Mouse (Mus musculus) kidney, embryonic 15.5 days (tissue): ENCODE data around the gene Krt31. TPM values are rescaled to one million over a fixed set of nuclear protein-coding genes. Genes with fewer than 3 reads are reported as not detected.

Source experiments
- ATAC-seq: fragments of 200-750 bp; cut with Nextera tagmentation; replicated peaks from 2 replicates; pipeline ENCODE4 v1.8.0; 2017; ENCODE audit warnings: moderate TSS enrichment; ENCODE audit not compliant: low FRiP score
- H3K27ac ChIP-seq: fragments of 300-500 bp; sonication (generic); 2 replicates; pipeline ENCODE4 v1.5.1; 2015; ENCODE audit warnings: mild to moderate bottlenecking, inconsistent platforms
- H3K27me3 ChIP-seq: fragments of 300-500 bp; sonication (generic); 2 replicates; pipeline ENCODE4 v1.6.1; 2015; ENCODE audit warnings: inconsistent platforms
- H3K36me3 ChIP-seq: fragments of 300-500 bp; sonication (generic); 2 replicates; pipeline ENCODE4 v1.6.1; 2015; ENCODE audit warnings: inconsistent platforms
- H3K4me1 ChIP-seq: fragments of 300-500 bp; sonication (generic); 2 replicates; pipeline ENCODE4 v1.6.1; 2015; ENCODE audit warnings: inconsistent platforms
- H3K4me2 ChIP-seq: fragments of 300-500 bp; sonication (generic); 2 replicates; pipeline ENCODE4 v1.6.1; 2015; ENCODE audit warnings: moderate library complexity, mild to moderate bottlenecking, inconsistent platforms
- H3K4me3 ChIP-seq: fragments of 300-500 bp; sonication (generic); replicated peaks from 2 replicates; pipeline ENCODE4 v1.5.1; 2015; ENCODE audit warnings: mild to moderate bottlenecking, inconsistent platforms
- H3K9ac ChIP-seq: fragments of 300-500 bp; sonication (generic); 2 replicates; pipeline ENCODE4 v1.6.1; 2015; ENCODE audit warnings: mild to moderate bottlenecking, inconsistent platforms
- H3K9me3 ChIP-seq: fragments of 300-500 bp; sonication (generic); replicated peaks from 2 replicates; pipeline ENCODE4 v1.6.1; 2016; ENCODE audit warnings: inconsistent platforms
- WGBS: fragments of 180-500 bp; shearing (Covaris S2); methylation state at CpG from one replicate; pipeline ENCODE4 v1.1.7; 2015; ENCODE audit warnings: mixed read lengths; 5-methylcytosine and 5-hydroxymethylcytosine counted together
- polyA plus RNA-seq: library from polyadenylated mRNA; unstranded; fragments of >200 nt; fragmentation: Nextera tagmentation; extraction: Ambion mirVana; gene quantifications from 2 replicates; pipeline ENCODE4 v1.2.1, GENCODE M21; 2015

Gene Krt31
- polyA plus RNA-seq, 1 experiment from 2014 or later, result not detected

DNA sequence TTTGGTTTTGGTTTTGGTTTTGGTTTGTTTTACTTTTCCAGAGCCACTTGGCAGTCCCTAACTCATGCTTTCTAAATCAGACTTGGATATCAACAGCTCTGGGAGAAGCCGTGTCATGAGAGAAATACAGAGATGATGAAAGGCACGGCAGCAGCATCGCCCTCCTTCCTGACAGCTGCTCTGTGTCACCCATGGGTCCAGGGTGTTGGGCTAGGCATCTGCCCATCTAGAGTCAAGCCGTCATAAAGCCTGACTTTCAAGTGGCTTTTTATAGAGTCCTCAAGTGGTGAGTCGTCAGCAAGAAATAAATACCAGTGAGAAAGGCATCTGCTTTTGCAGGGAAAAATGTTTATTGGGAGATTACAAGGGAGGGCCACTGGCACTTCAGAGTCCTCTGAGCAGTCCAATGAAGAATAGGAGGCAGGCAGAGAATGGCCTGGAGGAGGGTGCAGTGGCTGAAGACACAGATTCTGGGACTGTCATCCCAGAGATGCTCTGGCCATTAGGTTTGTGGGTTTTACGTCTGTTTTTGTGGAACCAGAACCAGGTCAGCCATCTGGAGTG, 4.0 kb downstream of the Krt31 start:
- Histone ChIP-seq H3K4me1 (no peaks in the 10 kb centered on the region), H3K9ac (no peak overlapping the region), H3K9me3 (no peaks in the 10 kb centered on the region), H3K27me3 (no peaks in the 10 kb centered on the region), H3K4me3 (no peak overlapping the region), H3K36me3 (no peaks in the 10 kb centered on the region), H3K4me2 (no peak overlapping the region), H3K27ac (no peak overlapping the region)
- no peak for ATAC-seq
- WGBS, result 66% methylated on average over 6 of the region's 6 CpGs

DNA sequence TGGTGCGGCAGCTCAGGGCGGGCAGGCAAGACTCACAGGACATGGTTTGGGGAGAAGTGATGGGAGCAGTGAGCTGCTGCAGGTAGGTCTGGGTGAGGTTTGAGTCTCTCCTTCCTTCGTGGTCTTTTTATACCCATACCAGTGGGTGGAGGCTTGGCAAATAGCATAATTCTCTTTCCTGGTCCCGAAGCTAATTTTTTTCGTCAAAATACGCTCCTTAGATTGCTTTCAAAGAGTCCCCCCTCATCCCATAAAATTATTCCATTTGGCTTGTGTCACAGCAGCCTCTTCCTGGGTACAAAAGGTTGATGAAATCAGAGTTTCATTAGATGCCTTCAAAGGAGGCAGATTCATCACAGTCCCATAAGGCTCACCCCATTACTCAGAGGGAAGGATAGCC, 8.9 kb downstream of the Krt31 start, which contains the start of gene Krt34:
TSS of gene Krt34 (minus strand) at position 101 of the 400 bp plus-strand sequence.
- Histone ChIP-seq H3K9me3 (no peaks in the 10 kb centered on the region), H3K27me3 (no peaks in the 10 kb centered on the region), H3K36me3 (no peaks in the 10 kb centered on the region), H3K4me2 (no peak within 1 kb of the TSS), H3K4me3 (no peak within 1 kb of the TSS), H3K4me1 (no peaks in the 10 kb centered on the region), H3K27ac (no peak within 1 kb of the TSS), H3K9ac (no peak within 1 kb of the TSS)
- ATAC-seq, result no peak
- 88% methylated on average over 6 of the region's 6 CpGs for WGBS

GRCm38 (mm10) chr11:100029768-100030167, 20.6 kb downstream of the Krt31 start, which contains the start of gene Krt33b:
Krt33b (minus strand) TSS chr11:100029868.
- no peaks in the 10 kb centered on the region for H3K36me3 ChIP-seq
- H3K27me3 ChIP-seq, result no peaks in the 10 kb centered on the region
- no peak within 1 kb of the TSS for H3K27ac ChIP-seq
- no peak within 1 kb of the TSS for H3K9ac ChIP-seq
- H3K4me1 ChIP-seq, result no peaks in the 10 kb centered on the region
- WGBS, result 86% methylated on average over 6 of the region's 6 CpGs
- H3K4me2 ChIP-seq, result no peak within 1 kb of the TSS
- no peak for ATAC-seq
- H3K4me3 ChIP-seq, result no peak within 1 kb of the TSS
- H3K9me3 ChIP-seq, result no peaks in the 10 kb centered on the region

DNA sequence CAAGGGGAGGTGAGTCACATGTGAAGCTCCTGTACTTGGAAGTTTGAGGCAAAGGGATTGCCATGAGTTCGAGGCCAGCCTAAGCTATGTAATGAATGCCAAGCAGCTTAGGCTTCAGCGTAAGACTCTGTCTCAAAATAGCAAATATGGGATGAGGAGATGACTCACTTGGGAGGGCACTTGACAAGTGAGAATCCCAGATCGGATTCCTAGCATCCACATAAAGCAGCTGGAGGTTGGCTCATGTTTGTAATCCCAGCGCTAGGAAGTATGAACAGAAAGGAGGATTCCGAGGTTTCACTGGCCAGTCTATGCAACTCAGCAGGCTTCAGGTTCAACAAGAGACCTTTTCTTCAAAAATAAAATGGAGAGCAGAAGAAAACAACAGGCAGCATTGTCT, 28.9 kb downstream of the Krt31 start:
- no peak overlapping the region for H3K27ac ChIP-seq
- ATAC-seq, result no peak
- no peak overlapping the region for H3K4me2 ChIP-seq
- H3K4me1 ChIP-seq, result no peaks in the 10 kb centered on the region
- no peaks in the 10 kb centered on the region for H3K27me3 ChIP-seq
- H3K9me3 ChIP-seq, result no peaks in the 10 kb centered on the region
- no peaks in the 10 kb centered on the region for H3K36me3 ChIP-seq
- H3K4me3 ChIP-seq, result no peak overlapping the region
- WGBS, result 82% methylated on average over 5 of the region's 5 CpGs
- H3K9ac ChIP-seq, result no peak overlapping the region

DNA sequence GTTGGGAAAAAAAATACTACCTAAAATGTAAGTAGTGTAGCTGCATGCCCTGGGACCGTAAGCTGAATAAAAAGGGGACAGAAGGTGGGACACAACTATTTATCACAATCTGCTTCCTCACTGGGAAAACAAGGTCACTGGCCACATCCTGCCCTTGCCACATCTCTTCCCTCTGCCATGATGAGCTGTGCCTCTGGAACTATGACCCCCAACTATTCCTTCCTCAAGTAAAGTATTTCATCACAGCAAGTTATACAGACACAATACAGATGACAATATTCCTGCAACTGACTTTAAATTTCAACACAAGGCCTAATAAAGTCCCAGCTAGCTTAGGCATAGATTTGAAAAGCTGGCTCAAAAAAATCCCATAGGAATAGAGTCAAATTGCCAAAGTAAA, 30.9 kb downstream of the Krt31 start:
- Histone ChIP-seq H3K27ac (no peak overlapping the region), H3K4me3 (no peak overlapping the region), H3K9me3 (no peaks in the 10 kb centered on the region), H3K4me2 (no peak overlapping the region), H3K4me1 (no peaks in the 10 kb centered on the region), H3K27me3 (no peaks in the 10 kb centered on the region), H3K9ac (no peak overlapping the region), H3K36me3 (no peaks in the 10 kb centered on the region)
- ATAC-seq, result no peak
- 74% methylated on average over 1 of the region's 1 CpGs for WGBS

DNA sequence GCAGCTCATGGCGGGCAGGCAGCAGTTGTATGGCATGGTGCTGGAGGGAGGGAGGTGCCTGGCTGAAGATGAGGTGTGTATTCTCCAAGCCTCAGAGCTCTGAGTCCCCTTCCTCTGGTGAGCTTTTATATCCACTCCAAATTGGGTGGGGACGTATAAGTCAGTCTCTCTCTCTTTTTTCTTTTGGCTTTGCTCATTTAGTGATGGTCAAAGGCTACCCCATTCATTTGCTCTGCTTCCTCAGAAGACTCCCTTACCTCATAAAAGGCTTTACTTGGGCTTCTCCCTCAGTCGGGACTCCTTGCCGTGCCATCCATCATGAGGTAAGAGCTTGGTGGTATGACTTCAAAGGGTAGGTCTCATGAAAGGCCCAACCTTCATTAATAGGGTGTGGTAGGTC, 34.2 kb downstream of the Krt31 start, which contains the start of gene Krt33a:
TSS of gene Krt33a (minus strand) at position 101 of the 400 bp plus-strand sequence.
- Histone ChIP-seq H3K9me3 (no peaks in the 10 kb centered on the region), H3K4me3 (no peak within 1 kb of the TSS), H3K27me3 (no peaks in the 10 kb centered on the region), H3K36me3 (no peaks in the 10 kb centered on the region), H3K4me1 (no peaks in the 10 kb centered on the region), H3K9ac (no peak within 1 kb of the TSS), H3K27ac (no peak within 1 kb of the TSS), H3K4me2 (no peak within 1 kb of the TSS)
- WGBS, result 68% methylated on average over 4 of the region's 4 CpGs
- no peak for ATAC-seq

GRCm38 (mm10) chr11:100013691-100014171, 36.6 kb downstream of the Krt31 start:
- Histone ChIP-seq H3K27me3 (no peaks in the 10 kb centered on the region), H3K9me3 (no peaks in the 10 kb centered on the region), H3K4me1 (0 out of 2 replicates have a peak, but pooled peaks cover 5% of the 10 kb centered on the region), H3K4me3 (no peak overlapping the region), H3K9ac (no peak overlapping the region), H3K27ac (no peak overlapping the region), H3K36me3 (no peaks in the 10 kb centered on the region), H3K4me2 (no peak overlapping the region)
- ATAC-seq, result no peak
- 69% methylated on average over 4 of the region's 4 CpGs for WGBS

- 0 out of 2 replicates have a peak, but pooled peaks cover 5% of the 10 kb centered on the region for H3K4me1 ChIP-seq
- no peaks in the 10 kb centered on the region for H3K9me3 ChIP-seq
- 63% methylated on average over 5 of the region's 5 CpGs for WGBS
- H3K27me3 ChIP-seq, result no peaks in the 10 kb centered on the region
- H3K27ac ChIP-seq, result no peak overlapping the region
- H3K36me3 ChIP-seq, result no peaks in the 10 kb centered on the region
- ATAC-seq, result 0 out of 2 replicates have a peak, but pooled peaks have one; percentile 43
- no peak overlapping the region for H3K4me3 ChIP-seq
- H3K4me2 ChIP-seq, result no peak overlapping the region
- no peak overlapping the region for H3K9ac ChIP-seq
Observed at GRCm38 (mm10) chr11:100010682-100011081, 39.7 kb downstream of the Krt31 start.

DNA sequence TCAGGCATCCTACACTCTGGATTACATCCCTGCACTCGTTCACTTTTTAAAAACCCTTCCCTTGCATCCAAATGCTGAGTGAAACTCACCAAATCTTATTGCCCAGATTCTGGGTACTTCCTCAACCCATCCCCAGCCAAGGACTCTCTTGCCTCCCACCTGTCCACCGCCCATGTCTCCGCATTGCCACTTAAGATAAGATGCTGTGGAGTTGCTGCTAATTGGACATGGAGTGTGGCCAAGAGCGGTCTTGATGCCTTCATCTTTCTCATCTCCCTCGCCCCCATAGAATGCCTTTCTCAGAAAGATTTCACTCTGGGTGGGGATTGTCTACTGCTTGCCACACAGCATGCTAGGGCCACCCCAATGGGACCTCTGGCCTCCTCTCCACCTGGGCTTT, 42.0 kb downstream of the Krt31 start:
- no peak overlapping the region for H3K4me2 ChIP-seq
- H3K9me3 ChIP-seq, result no peaks in the 10 kb centered on the region
- H3K9ac ChIP-seq, result no peak overlapping the region
- no peak overlapping the region for H3K4me3 ChIP-seq
- no peak overlapping the region for H3K27ac ChIP-seq
- no peaks in the 10 kb centered on the region for H3K36me3 ChIP-seq
- 0 out of 2 replicates have a peak, but pooled peaks cover 5% of the 10 kb centered on the region for H3K4me1 ChIP-seq
- ATAC-seq, result no peak
- 91% methylated on average over 5 of the region's 5 CpGs for WGBS
- H3K27me3 ChIP-seq, result no peaks in the 10 kb centered on the region

DNA sequence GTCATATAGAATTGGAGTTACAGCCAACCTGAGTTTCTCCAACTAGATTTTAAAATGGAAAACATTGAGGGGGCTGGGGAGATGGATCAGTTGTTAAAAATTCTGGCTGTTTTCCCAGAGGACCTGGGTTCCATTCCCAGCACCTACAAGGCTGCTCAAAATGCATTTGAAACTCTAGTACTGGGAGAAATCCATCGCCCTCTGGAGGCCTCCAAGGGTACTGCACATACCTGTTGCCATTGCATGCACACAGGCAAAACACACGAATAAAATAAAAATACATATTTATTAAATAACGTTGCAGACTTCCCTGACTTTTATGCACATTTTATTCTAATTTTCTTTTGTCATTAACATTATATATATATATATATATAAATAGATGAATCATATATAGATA, 43.7 kb downstream of the Krt31 start:
- Histone ChIP-seq H3K4me2 (no peak overlapping the region), H3K9me3 (no peaks in the 10 kb centered on the region), H3K27me3 (no peaks in the 10 kb centered on the region), H3K9ac (no peak overlapping the region), H3K27ac (no peak overlapping the region), H3K36me3 (no peaks in the 10 kb centered on the region), H3K4me3 (no peak overlapping the region), H3K4me1 (0 out of 2 replicates have a peak, but pooled peaks cover 5% of the 10 kb centered on the region)
- ATAC-seq, result no peak
- 56% methylated on average over 3 of the region's 3 CpGs for WGBS

DNA sequence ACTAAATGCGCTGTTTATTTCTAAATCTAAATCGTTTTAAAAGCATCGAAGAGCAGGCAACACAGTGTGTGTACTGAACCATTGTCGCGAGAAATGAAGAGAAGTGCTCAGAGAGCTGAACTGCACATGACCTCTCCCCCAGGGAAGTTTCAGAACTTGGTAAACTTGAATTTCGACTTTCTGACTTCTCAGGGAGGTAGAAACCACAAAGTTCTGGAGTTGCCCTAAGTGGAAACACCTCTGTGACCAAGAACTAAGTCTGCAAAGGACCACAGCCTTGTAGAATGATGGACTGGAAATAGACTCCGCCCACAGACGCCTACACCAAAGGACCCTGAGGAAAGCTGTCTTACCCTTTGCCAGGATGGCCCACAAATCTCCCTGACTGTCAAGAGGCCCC, 44.4 kb downstream of the Krt31 start:
- Histone ChIP-seq H3K27ac (peak overlapping the region; percentile 34; the same call in 1 of the 2 replicates), H3K36me3 (no peaks in the 10 kb centered on the region), H3K9ac (no peak overlapping the region), H3K4me3 (no peak overlapping the region), H3K4me2 (no peak overlapping the region), H3K27me3 (no peaks in the 10 kb centered on the region), H3K9me3 (no peaks in the 10 kb centered on the region), H3K4me1 (0 out of 2 replicates have a peak, but pooled peaks cover 5% of the 10 kb centered on the region)
- WGBS, result 75% methylated on average over 8 of the region's 8 CpGs
- no peak for ATAC-seq

DNA sequence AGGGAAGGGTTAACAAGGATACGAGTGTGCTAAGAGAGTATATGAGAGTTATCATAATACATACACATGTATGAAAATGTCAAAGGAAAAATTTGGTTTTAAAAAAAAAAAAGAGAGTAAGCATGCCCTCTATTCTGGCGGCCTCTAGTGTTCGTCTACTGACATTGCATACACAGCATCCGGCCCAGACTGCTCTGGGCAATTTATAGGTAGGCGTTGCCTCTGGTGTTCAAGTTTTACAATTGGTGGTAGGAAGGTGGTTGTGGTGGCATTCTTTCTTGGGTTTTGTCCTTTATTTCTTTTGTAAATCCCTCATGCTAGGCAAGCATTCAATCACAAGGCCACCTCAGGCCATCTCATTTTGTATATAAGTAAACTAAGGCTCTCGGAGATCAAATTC, 45.5 kb downstream of the Krt31 start:
- Histone ChIP-seq H3K36me3 (no peaks in the 10 kb centered on the region), H3K27me3 (no peaks in the 10 kb centered on the region), H3K4me3 (no peak overlapping the region), H3K4me1 (no peaks in the 10 kb centered on the region), H3K27ac (no peak overlapping the region), H3K4me2 (no peak overlapping the region), H3K9ac (no peak overlapping the region), H3K9me3 (no peaks in the 10 kb centered on the region)
- WGBS, result 20% methylated on average over 6 of the region's 6 CpGs
- ATAC-seq, result no peak

- H3K4me1 ChIP-seq, result no peaks in the 10 kb centered on the region
- ATAC-seq, result no peak
- no peak overlapping the region for H3K27ac ChIP-seq
- 88% methylated on average over 7 of the region's 7 CpGs for WGBS
- H3K4me2 ChIP-seq, result no peak overlapping the region
- H3K36me3 ChIP-seq, result no peaks in the 10 kb centered on the region
- no peaks in the 10 kb centered on the region for H3K9me3 ChIP-seq
- H3K4me3 ChIP-seq, result no peak overlapping the region
- peaks cover 5% of the 10 kb centered on the region for H3K27me3 ChIP-seq
- no peak overlapping the region for H3K9ac ChIP-seq
Observed at GRCm38 (mm10) chr11:99999091-99999490, 51.3 kb downstream of the Krt31 start.
